Mouse (Mus musculus) MEL (cell line): ENCODE measurements around the gene Rwdd1. TPM values are rescaled to one million over a fixed set of nuclear protein-coding genes. Genes with fewer than 3 reads are reported as not detected.

ENCODE experiments used
- DNase-seq: peaks from one replicate; pipeline ENCODE4 v3.0.0; 2011; ENCODE audit warnings: low read depth, low spot score
- H3K27ac ChIP-seq: 2 replicates; pipeline ENCODE4 v1.5.1; 2012; ENCODE audit warnings: low read depth, mild to moderate bottlenecking, control low read depth, low read length, moderate library complexity; ENCODE audit not compliant: control insufficient read depth
- H3K27me3 ChIP-seq, 2 experiments: fragments of 150-350 bp in 1 of 2; sonication (generic) in 1 of 2; 2 replicates each; pipeline ENCODE4 v1.6.1; 2012; ENCODE audit warnings: low read length in 2 of 2, mild to moderate bottlenecking in 2 of 2, improper control_type of control experiment in 1 of 2, moderate library complexity in 1 of 2; ENCODE audit not compliant: insufficient read depth in 2 of 2, control insufficient read depth in 1 of 2
- H3K36me3 ChIP-seq, 2 experiments: 2 replicates each; pipeline ENCODE4 v1.6.1; 2012 to 2014; ENCODE audit warnings: low read length in 2 of 2, improper control_type of control experiment in 1 of 2, inconsistent platforms in 1 of 2, mild to moderate bottlenecking in 1 of 2; ENCODE audit not compliant: insufficient read depth in 2 of 2, control insufficient read depth in 1 of 2
- H3K4me1 ChIP-seq, 2 experiments: fragments of 150-350 bp in 1 of 2; sonication (generic) in 1 of 2; 2 replicates each; pipeline ENCODE4 v1.6.1; 2012; ENCODE audit warnings: low read length in 2 of 2, improper control_type of control experiment in 1 of 2, mild to moderate bottlenecking in 1 of 2; ENCODE audit not compliant: insufficient read depth in 2 of 2, control insufficient read depth in 1 of 2
- H3K4me3 ChIP-seq, 2 experiments: fragments of 150-350 bp in 1 of 2; sonication (generic) in 1 of 2; 2 replicates each; pipeline ENCODE4 v1.5.1; 2012; ENCODE audit warnings: low read depth in 2 of 2, low read length in 2 of 2, mild to moderate bottlenecking in 2 of 2, moderate library complexity in 2 of 2, control low read depth in 1 of 2, improper control_type of control experiment in 1 of 2; ENCODE audit not compliant: control insufficient read depth in 1 of 2, insufficient read depth in 1 of 2
- H3K79me2 ChIP-seq: 2 replicates; pipeline ENCODE4 v1.6.1; 2012; ENCODE audit warnings: mild to moderate bottlenecking, low read length, moderate library complexity; ENCODE audit not compliant: control insufficient read depth, poor library complexity, insufficient read depth
- H3K9ac ChIP-seq: 2 replicates; pipeline ENCODE4 v1.6.1; 2012; ENCODE audit warnings: low read depth, mild to moderate bottlenecking, control low read depth, low read length, moderate library complexity; ENCODE audit not compliant: control insufficient read depth, poor library complexity, severe bottlenecking
- H3K9me3 ChIP-seq: fragments of 150-350 bp; sonication (generic); replicated peaks from 2 replicates; pipeline ENCODE4 v1.6.1; 2012; ENCODE audit warnings: mild to moderate bottlenecking, low read length, improper control_type of control experiment, moderate library complexity; ENCODE audit not compliant: insufficient read depth
- BHLHE40 ChIP-seq: IDR thresholded peaks from 2 replicates; pipeline ENCODE4 v1.6.1; 2012; ENCODE audit warnings: low read depth, mild to moderate bottlenecking, inconsistent platforms, low read length, improper control_type of control experiment, borderline replicate concordance
- CHD1 ChIP-seq: IDR thresholded peaks from 2 replicates; pipeline ENCODE4 v1.6.1; 2012; ENCODE audit warnings: low read depth, mild to moderate bottlenecking, inconsistent platforms, low read length, improper control_type of control experiment
- CHD2 ChIP-seq: IDR thresholded peaks from 2 replicates; pipeline ENCODE4 v1.6.1; 2011; ENCODE audit warnings: low read length, improper control_type of control experiment
- CTCF ChIP-seq, 3 experiments: IDR thresholded peaks in 2 of 3; conservative IDR thresholded peaks in 1 of 3; 2 replicates each; pipeline ENCODE4 v1.5.1; 2011 to 2012; ENCODE audit warnings: low read length in 3 of 3, low read depth in 2 of 3, mild to moderate bottlenecking in 2 of 3, improper control_type of control experiment in 1 of 3, inconsistent platforms in 1 of 3, mixed read lengths in 1 of 3, moderate library complexity in 1 of 3; ENCODE audit not compliant: control insufficient read depth in 1 of 3, insufficient read depth in 1 of 3, poor library complexity in 1 of 3, severe bottlenecking in 1 of 3
- E2F4 ChIP-seq: IDR thresholded peaks from 2 replicates; pipeline ENCODE4 v1.6.1; 2011; ENCODE audit warnings: low read depth, low read length, improper control_type of control experiment, borderline replicate concordance
- ELF1 ChIP-seq: IDR thresholded peaks from 2 replicates; pipeline ENCODE4 v1.6.1; 2014; ENCODE audit warnings: low read depth, mild to moderate bottlenecking, inconsistent platforms, low read length, improper control_type of control experiment, moderate library complexity
- EP300 ChIP-seq, 2 experiments: IDR thresholded peaks; 2 replicates each; pipeline ENCODE4 v1.6.1; 2011; ENCODE audit warnings: improper control_type of control experiment in 2 of 2, low read length in 2 of 2, low read depth in 1 of 2, mild to moderate bottlenecking in 1 of 2
- ETS1 ChIP-seq: IDR thresholded peaks from 2 replicates; pipeline ENCODE4 v1.6.1; 2012; ENCODE audit warnings: low read depth, mild to moderate bottlenecking, inconsistent platforms, low read length, improper control_type of control experiment, moderate library complexity
- GABPA ChIP-seq: IDR thresholded peaks from 2 replicates; pipeline ENCODE4 v1.6.1; 2012; ENCODE audit warnings: low read depth, mild to moderate bottlenecking, inconsistent platforms, low read length, improper control_type of control experiment, moderate library complexity
- GATA1 ChIP-seq: IDR thresholded peaks from 2 replicates; pipeline ENCODE4 v1.6.1; 2011; ENCODE audit warnings: low read depth, low read length, improper control_type of control experiment
- HCFC1 ChIP-seq: IDR thresholded peaks from 2 replicates; pipeline ENCODE4 v1.6.1; 2012; ENCODE audit warnings: low read depth, mild to moderate bottlenecking, inconsistent platforms, low read length, improper control_type of control experiment, moderate library complexity
- JUND ChIP-seq: IDR thresholded peaks from 2 replicates; pipeline ENCODE4 v1.6.1; 2011; ENCODE audit warnings: low read depth, mild to moderate bottlenecking, improper control_type of control experiment, low read length
- KAT2A ChIP-seq: conservative IDR thresholded peaks from 2 replicates; pipeline ENCODE4 v1.6.1; 2012; ENCODE audit warnings: low read depth, low read length, improper control_type of control experiment, inconsistent platforms
- MAFK ChIP-seq: IDR thresholded peaks from 2 replicates; pipeline ENCODE4 v1.6.1; 2011; ENCODE audit warnings: low read depth, mild to moderate bottlenecking, low read length, improper control_type of control experiment, borderline replicate concordance
- MAX ChIP-seq: IDR thresholded peaks from 2 replicates; pipeline ENCODE4 v1.6.1; 2011; ENCODE audit warnings: low read length, improper control_type of control experiment
- MEF2A ChIP-seq: IDR thresholded peaks from 2 replicates; pipeline ENCODE4 v1.6.1; 2014; ENCODE audit warnings: low read depth, mild to moderate bottlenecking, inconsistent platforms, low read length, improper control_type of control experiment; ENCODE audit not compliant: poor library complexity, insufficient replicate concordance, severe bottlenecking; ENCODE audit errors: extremely low read depth
- MXI1 ChIP-seq: IDR thresholded peaks from 2 replicates; pipeline ENCODE4 v1.6.1; 2011; ENCODE audit warnings: mild to moderate bottlenecking, low read depth, low read length, improper control_type of control experiment
- MYB ChIP-seq: IDR thresholded peaks from 2 replicates; pipeline ENCODE4 v1.6.1; 2011; ENCODE audit warnings: mild to moderate bottlenecking, low read depth, low read length, improper control_type of control experiment
- MYC ChIP-seq: IDR thresholded peaks from 2 replicates; pipeline ENCODE4 v1.6.1; 2011; ENCODE audit warnings: low read depth, mild to moderate bottlenecking, low read length, improper control_type of control experiment, moderate library complexity
- NELFE ChIP-seq: IDR thresholded peaks from 2 replicates; pipeline ENCODE4 v1.6.1; 2011; ENCODE audit warnings: low read depth, low read length, improper control_type of control experiment
- NRF1 ChIP-seq: IDR thresholded peaks from 2 replicates; pipeline ENCODE4 v1.6.1; 2014; ENCODE audit warnings: low read depth, mild to moderate bottlenecking, inconsistent platforms, low read length, improper control_type of control experiment, moderate library complexity; ENCODE audit not compliant: poor library complexity, insufficient read depth, severe bottlenecking
- POLR2A ChIP-seq, 2 experiments: IDR thresholded peaks; 2 replicates each; pipeline ENCODE4 v1.6.1; 2011 to 2012; ENCODE audit warnings: low read length in 2 of 2, mild to moderate bottlenecking in 2 of 2, control low read depth in 1 of 2, improper control_type of control experiment in 1 of 2, low read depth in 1 of 2, moderate library complexity in 1 of 2; ENCODE audit not compliant: control insufficient read depth in 1 of 2, insufficient read depth in 1 of 2, poor library complexity in 1 of 2
- POLR2AphosphoS2 ChIP-seq: IDR thresholded peaks from 2 replicates; pipeline ENCODE4 v1.6.1; 2011; ENCODE audit warnings: low read length, improper control_type of control experiment
- POLR2AphosphoS5 ChIP-seq: IDR thresholded peaks from 2 replicates; pipeline ENCODE4 v1.6.1; 2012; ENCODE audit warnings: low read depth, borderline replicate concordance, mild to moderate bottlenecking, inconsistent platforms, low read length, moderate library complexity, mixed read lengths
- RAD21 ChIP-seq: IDR thresholded peaks from 2 replicates; pipeline ENCODE4 v1.6.1; 2011; ENCODE audit warnings: mild to moderate bottlenecking, low read depth, low read length, improper control_type of control experiment
- RCOR1 ChIP-seq: IDR thresholded peaks from 2 replicates; pipeline ENCODE4 v1.6.1; 2012; ENCODE audit warnings: low read depth, mild to moderate bottlenecking, inconsistent platforms, low read length, improper control_type of control experiment
- SIN3A ChIP-seq: IDR thresholded peaks from 2 replicates; pipeline ENCODE4 v1.6.1; 2012; ENCODE audit warnings: low read length, improper control_type of control experiment, inconsistent platforms
- SMC3 ChIP-seq: IDR thresholded peaks from 2 replicates; pipeline ENCODE4 v1.6.1; 2011; ENCODE audit warnings: low read depth, low read length, improper control_type of control experiment
- TAL1 ChIP-seq: IDR thresholded peaks from 2 replicates; pipeline ENCODE4 v1.6.1; 2012; ENCODE audit warnings: mild to moderate bottlenecking, inconsistent platforms, low read length, moderate library complexity, mixed read lengths
- TBP ChIP-seq: IDR thresholded peaks from 2 replicates; pipeline ENCODE4 v1.8.0; 2011; ENCODE audit warnings: low read depth, low read length, improper control_type of control experiment
- TCF12 ChIP-seq: IDR thresholded peaks from 2 replicates; pipeline ENCODE4 v1.6.1; 2014; ENCODE audit warnings: low read depth, mild to moderate bottlenecking, inconsistent platforms, low read length, improper control_type of control experiment, moderate library complexity
- UBTF ChIP-seq: IDR thresholded peaks from 2 replicates; pipeline ENCODE4 v1.6.1; 2012; ENCODE audit warnings: low read depth, mild to moderate bottlenecking, inconsistent platforms, low read length, improper control_type of control experiment, moderate library complexity, borderline replicate concordance; ENCODE audit not compliant: insufficient read depth
- USF1 ChIP-seq: IDR thresholded peaks from 2 replicates; pipeline ENCODE4 v1.6.1; 2014; ENCODE audit warnings: low read depth, mild to moderate bottlenecking, inconsistent platforms, low read length, improper control_type of control experiment, moderate library complexity
- USF2 ChIP-seq, 2 experiments: IDR thresholded peaks; 2 replicates each; pipeline ENCODE4 v1.6.1; 2011 to 2012; ENCODE audit warnings: improper control_type of control experiment in 2 of 2, low read length in 2 of 2, borderline replicate concordance in 1 of 2, inconsistent platforms in 1 of 2, low read depth in 1 of 2, mild to moderate bottlenecking in 1 of 2; ENCODE audit not compliant: insufficient read depth in 1 of 2
- ZC3H11A ChIP-seq: IDR thresholded peaks from 2 replicates; pipeline ENCODE4 v1.6.1; 2012; ENCODE audit warnings: low read depth, mild to moderate bottlenecking, inconsistent platforms, low read length, improper control_type of control experiment
- ZKSCAN1 ChIP-seq: IDR thresholded peaks from 2 replicates; pipeline ENCODE4 v1.6.1; 2012; ENCODE audit warnings: low read depth, mild to moderate bottlenecking, inconsistent platforms, low read length, improper control_type of control experiment, moderate library complexity
- ZMIZ1 ChIP-seq: IDR thresholded peaks from 2 replicates; pipeline ENCODE4 v1.6.1; 2012; ENCODE audit warnings: low read depth, mild to moderate bottlenecking, inconsistent platforms, low read length, improper control_type of control experiment, moderate library complexity
- ZNF384 ChIP-seq: IDR thresholded peaks from 2 replicates; pipeline ENCODE4 v1.6.1; 2012; ENCODE audit warnings: low read depth, mild to moderate bottlenecking, inconsistent platforms, low read length, improper control_type of control experiment
- polyA plus RNA-seq, 2 experiments: library from polyadenylated mRNA; stranded (reverse) in 1 of 2; unstranded in 1 of 2; fragments of >175 nt in 1 of 2; fragments of >200 nt in 1 of 2; gene quantifications; 2 replicates each; pipeline versions ENCODE4 v1.2.1 to v1.2.4; 2012; ENCODE audit warnings: low replicate concordance in 2 of 2, low read depth in 1 of 2; ENCODE audit not compliant: insufficient read length in 2 of 2, insufficient read depth in 1 of 2, missing spikeins in 1 of 2
- total RNA-seq: library from RNA; depleted of rRNA; stranded (reverse); fragments of 300-350 nt; gene quantifications from 2 replicates; pipeline ENCODE4 v1.2.3, GENCODE M21; 2012

Rwdd1 gene
- total and polyA plus RNA-seq, 3 experiments, result 114 to 137 TPM; not detected in 1

- DNase-seq, result peak; percentile 65
- Histone ChIP-seq H3K4me1 (no peaks in the 10 kb centered on the region), H3K36me3 (no peaks in the 10 kb centered on the region), H3K9ac (no peak overlapping the region), H3K27me3 (peaks cover 2 to 7% of the 10 kb centered on the region in 2 experiments), H3K79me2 (no peaks in the 10 kb centered on the region), H3K4me3 (no peak overlapping the region), H3K9me3 (no peaks in the 10 kb centered on the region), H3K27ac (no peak overlapping the region)
- TF ChIP-seq TCF12, result no peak
- TF ChIP-seq MYC, result no peak
- TF ChIP-seq MAX, result no peak
- no peak for TF ChIP-seq E2F4
- no peak for TF ChIP-seq UBTF
- 0 out of 4 replicates have a peak, but pooled peaks of 1 of the 2 experiments have one; percentile 14 for TF ChIP-seq EP300 (IDR thresholded peaks at IDR 0.05; ENCODE audit: low read depth in 1 of 2, low read length in 2 of 2)
- no peak for TF ChIP-seq NELFE
- 0 out of 2 replicates have a peak, but pooled peaks have one; percentile 16 for TF ChIP-seq GATA1
- no peak for TF ChIP-seq RCOR1
- TF ChIP-seq HCFC1, result no peak
- no peak for TF ChIP-seq MEF2A
- TF ChIP-seq RAD21, result peak; percentile 79
- peak; percentile 63 for TF ChIP-seq ZC3H11A
- no peak for TF ChIP-seq ZMIZ1
- no peak for TF ChIP-seq ELF1
- TF ChIP-seq POLR2AphosphoS2, result no peak
- TF ChIP-seq USF1, result no peak
- no peak for TF ChIP-seq TBP
- TF ChIP-seq MXI1, result no peak
- TF ChIP-seq KAT2A, result no peak
- TF ChIP-seq BHLHE40, result peak; percentile 42; the same call in 1 of the 2 replicates
- no peak for TF ChIP-seq CHD1
- TF ChIP-seq CHD2, result no peak
- no peak for TF ChIP-seq ZKSCAN1
- no peak for TF ChIP-seq POLR2AphosphoS5
- TF ChIP-seq USF2 (IDR thresholded peaks at IDR 0.05; ENCODE audit: borderline replicate concordance in 1 of 2, insufficient read depth in 1 of 2, low read depth in 1 of 2, low read length in 2 of 2), result no peak
- TF ChIP-seq POLR2A (IDR thresholded peaks at IDR 0.05; ENCODE audit: control insufficient read depth in 1 of 2, insufficient read depth in 1 of 2, low read depth in 1 of 2, low read length in 2 of 2, poor library complexity in 1 of 2), result no peak
- no peak for TF ChIP-seq SIN3A
- peak; percentile 22 to 88 (median 78); a peak in 5 of 6 replicates for TF ChIP-seq CTCF (IDR thresholded peaks at IDR 0.05 in 2 of 3, conservative IDR thresholded peaks at IDR 0.05 in 1 of 3; ENCODE audit: control insufficient read depth in 1 of 3, insufficient read depth in 1 of 3, low read depth in 2 of 3, low read length in 3 of 3, poor library complexity in 1 of 3, severe bottlenecking in 1 of 3)
- no peak for TF ChIP-seq ETS1
- no peak for TF ChIP-seq MAFK
- no peak for TF ChIP-seq NRF1
- TF ChIP-seq MYB, result no peak
- TF ChIP-seq SMC3, result peak; percentile 87
- peak; percentile 14; the same call in 1 of the 2 replicates for TF ChIP-seq ZNF384
- TF ChIP-seq JUND, result 0 out of 2 replicates have a peak, but pooled peaks have one; percentile 26
- no peak for TF ChIP-seq TAL1
- TF ChIP-seq GABPA, result no peak
These were observed 17.2 kb upstream of the Rwdd1 start for GRCm38 (mm10) chr10:34036587-34036986.
